Mouse (Mus musculus) brain, adult 2 months (tissue): ENCODE data around the gene Map1a.

ENCODE experiments used
- DNase-seq: peaks from one replicate; pipeline ENCODE4 v3.0.0; 2011; ENCODE audit warnings: low read depth, low spot score

Gene Map1a

GRCm38 (mm10) chr2:121288901-121289729 is at the start of gene Map1a:
Gene Map1a, plus strand, starts transcription at chr2:121289600.
- peak; percentile 99 for DNase-seq

- peak; percentile 43 for DNase-seq
These were observed 45.3 kb upstream of the Map1a start for GRCm38 (mm10) chr2:121244099-121244498.

- DNase-seq, result no peak
These were observed 39.6 kb upstream of the Map1a start for GRCm38 (mm10) chr2:121249758-121250157.

DNA sequence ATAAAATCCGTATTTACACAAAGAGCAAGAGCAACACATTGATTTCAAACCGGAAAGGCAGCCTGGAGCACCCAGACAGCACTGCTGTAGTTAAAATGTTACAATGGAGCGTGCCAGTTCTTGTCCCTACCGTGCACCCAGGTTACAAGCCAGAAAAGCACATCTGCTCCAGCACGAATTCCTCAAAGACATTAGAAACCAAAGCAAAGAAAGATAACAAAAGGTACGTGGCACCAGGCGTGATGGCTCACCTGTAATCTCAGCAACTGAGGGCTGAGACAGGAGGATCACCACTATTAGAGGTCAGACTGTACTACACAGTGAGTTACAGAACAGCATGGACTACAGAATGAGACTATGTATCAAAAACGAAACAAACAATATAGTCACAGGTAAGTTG is 21.0 kb upstream of the Map1a start:
- DNase-seq, result no peak

GRCm38 (mm10) chr2:121270521-121271235 is 18.7 kb upstream of the Map1a start:
- DNase-seq, result no peak

- DNase-seq, result peak; percentile 98
These were observed 18.0 kb upstream of the Map1a start, which contains the start of gene Trp53bp1 for GRCm38 (mm10) chr2:121271236-121271927. Gene Trp53bp1, minus strand, starts transcription at chr2:121271407.

- DNase-seq, result peak; percentile 77
These were observed 17.4 kb upstream of the Map1a start for GRCm38 (mm10) chr2:121271928-121272516.

DNA sequence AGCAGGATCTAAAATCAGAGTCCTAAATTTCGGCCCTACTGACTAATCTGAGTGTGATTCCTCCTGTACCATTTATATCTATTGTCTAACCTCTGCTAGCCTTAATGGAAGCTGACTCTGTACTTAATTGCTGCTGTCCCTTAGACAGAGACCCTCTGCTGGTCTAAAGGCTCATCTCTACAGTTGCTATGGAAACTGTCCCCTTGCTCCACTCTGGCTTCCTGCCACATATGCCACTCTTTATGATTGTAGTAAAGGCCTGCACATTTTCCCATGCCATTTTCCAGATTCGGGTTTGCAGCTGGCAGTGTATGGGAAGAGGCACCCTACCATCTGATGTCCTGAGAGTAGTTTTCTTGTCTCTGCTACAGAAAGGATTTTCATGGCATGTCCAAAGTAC is 1.6 kb upstream of the Map1a start:
- no peak for DNase-seq

GRCm38 (mm10) chr2:121289730-121290540 is 535 bp downstream of the Map1a start:
- peak; percentile 69 for DNase-seq

- no peak for DNase-seq
These were observed 3.1 kb downstream of the Map1a start for GRCm38 (mm10) chr2:121292316-121293013.

- peak; percentile 85 for DNase-seq
These were observed 4.8 kb downstream of the Map1a start for GRCm38 (mm10) chr2:121294182-121294581.

DNA sequence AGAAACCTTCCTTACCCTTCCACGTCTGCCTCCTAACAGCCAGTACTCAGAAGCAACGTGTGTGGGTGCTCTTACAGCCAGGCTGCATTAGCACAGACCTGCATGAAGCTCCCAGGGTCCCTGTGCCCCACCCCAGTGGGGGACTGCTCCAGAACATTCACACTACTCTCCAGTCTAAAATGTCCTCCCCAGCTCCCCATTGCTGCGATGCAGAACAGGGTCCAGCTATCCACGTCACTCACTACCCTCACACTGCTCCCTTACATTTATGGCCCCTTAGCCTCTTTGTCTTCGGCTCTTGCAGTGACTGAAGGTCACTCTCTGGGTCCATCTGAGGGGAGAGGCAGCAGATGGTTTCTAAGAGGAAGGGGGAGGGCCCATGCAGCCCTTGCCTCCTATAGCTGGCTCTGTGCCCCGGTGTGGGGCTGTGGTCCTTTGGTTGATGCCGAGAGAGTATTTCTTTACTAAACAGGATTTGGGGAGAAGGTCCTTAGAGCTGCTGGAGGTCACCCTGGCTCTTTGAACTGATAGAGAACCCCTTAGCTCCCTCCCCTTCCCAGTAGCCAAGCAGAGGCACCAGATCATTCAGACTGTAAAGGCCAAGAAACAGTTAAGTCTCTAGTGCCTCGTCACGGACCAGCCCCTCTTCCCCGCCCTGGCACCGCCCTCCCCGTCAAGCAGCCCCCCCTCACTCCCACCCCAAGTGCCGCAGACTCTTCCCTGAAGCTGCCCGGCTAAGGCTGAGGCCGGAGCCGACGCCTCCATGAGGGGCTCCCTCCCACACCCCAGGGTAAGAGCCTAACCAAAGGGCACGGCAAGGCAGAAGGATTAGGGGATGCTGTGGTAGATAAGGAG is 5.6 kb downstream of the Map1a start:
- DNase-seq, result peak; percentile 97

DNA sequence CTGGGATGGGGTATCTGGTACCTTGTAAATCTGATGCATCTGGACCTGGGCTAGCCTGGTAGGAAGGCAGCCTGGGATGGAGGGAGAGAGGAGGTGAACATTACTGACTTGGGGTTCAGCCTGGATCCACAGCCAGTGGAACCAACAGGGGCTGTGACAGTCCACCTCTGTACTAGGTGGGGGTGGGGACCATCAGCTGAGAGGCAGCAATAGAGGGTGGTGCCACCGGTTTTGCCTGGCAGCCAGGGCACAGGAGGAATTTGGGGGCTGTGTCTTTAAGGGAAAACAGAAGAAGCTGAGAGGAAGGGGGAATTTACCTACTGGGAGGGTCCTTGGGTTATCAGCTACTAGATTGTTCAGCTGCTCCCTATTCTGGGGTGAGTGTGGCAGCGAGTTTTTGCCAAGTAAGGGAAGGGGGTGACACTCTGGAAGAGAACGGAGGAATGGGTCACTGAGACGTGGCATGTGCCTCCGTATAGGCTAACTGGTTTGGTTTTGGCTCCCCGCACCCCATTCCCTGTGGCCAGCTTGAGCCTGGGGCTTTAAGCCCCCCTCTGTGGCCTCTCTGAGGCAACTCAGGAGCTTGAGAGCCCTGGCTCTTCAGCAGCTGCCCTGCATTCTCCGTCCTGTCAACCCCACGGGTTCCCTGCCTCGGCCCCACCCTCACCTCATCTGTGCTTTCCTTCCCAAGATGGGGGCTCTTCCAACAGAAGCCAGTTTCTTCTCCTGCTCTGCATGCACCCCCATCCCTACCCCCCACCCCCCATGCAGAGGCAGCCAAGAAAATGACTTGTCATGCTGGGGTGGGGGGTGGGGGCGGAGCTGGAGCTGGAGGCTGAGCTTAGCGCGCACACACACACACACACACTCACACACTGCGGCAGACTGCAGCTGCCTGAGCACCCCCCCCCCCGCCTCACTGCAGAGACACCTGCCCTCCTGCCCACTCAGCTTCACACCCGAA is 6.5 kb downstream of the Map1a start:
- peak; percentile 97 for DNase-seq

DNA sequence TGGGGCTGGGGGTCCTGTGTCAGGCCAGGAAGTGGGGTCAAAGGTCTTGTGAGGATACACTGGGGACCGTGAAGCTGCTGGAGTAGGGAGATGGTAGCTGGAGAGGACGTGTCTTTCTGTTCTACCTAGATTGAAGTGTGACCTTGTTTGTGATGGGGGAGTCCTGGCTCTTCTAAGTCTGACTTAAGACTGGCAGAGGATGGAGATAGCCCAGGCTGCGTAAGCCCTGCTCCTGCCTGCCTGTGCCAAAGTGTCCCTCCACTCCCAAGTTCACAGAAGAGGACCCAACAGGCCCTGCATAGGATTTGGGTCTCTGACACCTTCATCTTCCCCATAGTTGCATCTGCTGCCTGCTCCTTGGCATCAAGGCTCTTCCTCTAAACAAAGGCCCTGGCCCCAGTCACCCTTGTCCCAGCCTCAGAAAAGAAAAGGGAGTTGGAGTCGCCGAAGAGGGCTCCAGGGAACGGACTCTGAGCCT is 7.4 kb downstream of the Map1a start:
- no peak for DNase-seq

DNA sequence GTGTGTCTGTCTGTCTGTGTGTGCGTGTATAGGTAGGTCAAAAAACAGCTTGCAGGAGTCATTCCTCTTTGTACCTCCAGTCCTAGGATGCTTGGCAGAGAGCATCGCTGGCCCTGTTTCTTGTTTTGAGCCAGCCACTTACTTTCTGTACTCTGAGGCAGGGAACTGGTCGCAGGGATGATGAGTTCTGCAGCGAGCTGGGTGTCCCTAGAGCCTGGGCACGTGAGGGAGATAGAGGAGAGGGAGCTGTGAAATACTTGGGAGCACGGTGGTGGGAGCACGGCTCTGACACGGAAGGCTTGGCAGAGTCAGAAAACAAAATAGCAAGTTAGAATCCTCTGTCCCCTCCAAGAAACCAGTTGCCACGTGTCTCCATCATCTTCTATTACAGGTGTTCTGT is 8.3 kb downstream of the Map1a start:
- peak; percentile 63 for DNase-seq

GRCm38 (mm10) chr2:121298131-121298530 is 8.7 kb downstream of the Map1a start:
- peak; percentile 93 for DNase-seq

GRCm38 (mm10) chr2:121299471-121299870 is 10.1 kb downstream of the Map1a start:
- no peak for DNase-seq

DNA sequence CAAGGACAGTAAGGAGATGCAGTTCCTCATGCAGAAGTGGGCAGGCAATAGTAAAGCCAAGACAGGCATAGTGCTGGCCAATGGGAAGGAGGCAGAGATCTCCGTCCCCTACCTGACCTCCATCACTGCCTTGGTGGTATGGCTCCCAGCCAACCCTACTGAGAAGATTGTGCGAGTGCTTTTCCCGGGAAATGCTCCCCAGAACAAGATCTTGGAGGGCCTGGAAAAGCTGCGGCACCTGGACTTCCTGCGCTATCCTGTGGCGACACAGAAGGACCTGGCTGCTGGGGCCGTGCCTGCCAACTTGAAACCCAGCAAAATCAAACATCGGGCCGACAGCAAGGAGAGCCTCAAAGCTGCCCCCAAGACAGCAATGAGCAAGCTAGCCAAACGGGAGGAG is 10.6 kb downstream of the Map1a start:
- DNase-seq, result peak; percentile 68
